Mouse (Mus musculus) layer of hippocampus, adult 9-11 months (tissue): ENCODE measurements around the gene Gm20481.
"Not testable (repeated sequence)": the region's sequence is repeated elsewhere in the genome, so short reads cannot be mapped to it uniquely, and the experiment has no call there.

Experiments used
- DNase-seq: peaks from one replicate; pipeline ENCODE4 v3.0.0; 2022

The Gm20481 gene

DNA sequence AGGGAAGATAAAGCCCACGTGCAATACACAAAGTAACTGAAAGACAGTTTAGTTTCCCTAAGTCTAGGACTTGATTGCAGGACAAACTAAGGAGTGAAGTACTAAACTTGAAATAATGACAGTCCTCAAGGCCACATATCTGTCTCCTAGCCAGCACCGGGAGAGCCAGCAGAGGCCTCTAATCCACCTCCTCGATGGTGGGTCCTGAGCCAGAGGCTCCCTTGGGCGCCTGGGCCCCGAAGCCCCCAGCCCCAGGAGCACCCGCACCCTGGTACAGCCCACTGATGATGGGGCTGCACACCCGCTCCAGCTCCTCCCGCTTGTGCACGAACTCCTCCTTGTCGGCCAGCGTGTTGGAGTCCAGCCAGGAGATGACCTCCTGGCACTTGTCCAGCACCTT, at the start of gene Gm20481:
Gm20481 (plus strand) TSS at position 91 of the 400 bp plus-strand sequence.
- not testable (repeated sequence) for DNase-seq

DNA sequence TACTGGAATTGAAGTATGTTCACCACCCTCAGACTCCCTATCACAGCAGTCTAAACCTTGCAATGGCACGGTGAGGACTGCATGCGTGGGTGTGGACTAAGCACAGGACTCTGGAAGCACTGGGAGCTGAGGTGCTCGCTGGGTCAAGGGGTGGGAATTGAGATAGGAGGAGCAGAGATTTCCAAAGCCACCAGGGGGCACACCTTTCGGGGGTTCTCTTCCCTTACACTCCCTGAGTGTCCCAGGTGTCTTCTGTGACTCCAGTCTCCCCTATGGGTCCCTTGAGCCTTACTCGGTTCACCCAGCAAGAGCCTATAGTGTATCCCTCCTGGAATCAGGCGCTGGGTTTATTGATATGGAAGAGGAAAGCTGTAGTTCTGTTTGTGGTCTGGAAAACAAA, 46.8 kb upstream of the Gm20481 start:
- DNase-seq: no peak

DNA sequence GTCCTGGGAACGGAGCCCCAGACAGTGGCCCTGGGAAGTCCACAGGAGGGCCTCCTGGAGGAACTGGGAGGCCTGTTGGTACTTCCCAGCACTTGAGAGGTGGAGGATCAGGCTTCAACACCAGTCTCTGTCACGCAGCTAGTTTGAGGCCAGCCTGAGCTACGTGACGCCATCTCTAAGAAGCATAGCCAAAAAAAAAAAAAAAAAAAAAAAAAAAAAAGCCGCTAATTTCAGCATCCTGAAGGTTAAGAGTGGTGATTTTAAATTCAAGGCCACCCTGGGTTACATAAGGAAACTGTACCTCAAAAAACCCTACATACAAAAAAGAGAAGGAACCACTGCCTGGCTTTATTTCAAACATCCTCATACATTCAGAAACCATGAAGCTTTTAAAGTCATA, 45.5 kb upstream of the Gm20481 start:
- no peak for DNase-seq

DNA sequence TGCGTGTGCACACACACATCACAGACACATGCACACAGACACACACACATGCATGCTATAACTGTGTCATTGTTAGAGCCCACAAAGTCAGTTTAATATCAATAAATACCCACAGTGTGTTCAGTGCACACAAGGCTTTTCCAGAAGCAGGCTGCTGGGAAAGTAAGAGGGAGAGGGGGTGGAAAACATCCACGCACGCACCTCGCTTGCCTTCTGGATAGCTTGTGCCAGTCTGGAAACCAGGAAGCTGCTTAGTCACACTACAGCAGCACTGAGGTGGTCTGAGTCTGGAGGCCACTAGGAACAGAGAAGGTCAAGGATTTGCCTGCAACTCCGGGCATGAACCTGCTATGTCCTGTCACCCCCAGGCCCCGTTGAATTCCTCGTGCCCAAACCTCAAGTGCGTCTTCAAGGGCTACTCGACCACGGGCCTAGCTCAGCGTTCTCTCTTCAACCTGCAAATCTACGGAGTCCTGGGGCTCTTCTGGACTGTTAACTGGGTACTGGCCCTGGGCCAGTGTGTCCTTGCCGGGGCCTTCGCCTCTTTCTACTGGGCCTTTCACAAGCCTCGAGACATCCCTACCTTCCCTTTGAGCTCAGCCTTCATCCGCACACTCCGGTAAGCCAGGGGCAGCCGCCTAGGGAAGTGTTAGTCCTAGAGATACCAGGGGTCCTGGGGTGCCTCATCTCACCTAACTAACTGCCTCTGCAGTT, 42.2 kb upstream of the Gm20481 start:
- DNase-seq: no peak

DNA sequence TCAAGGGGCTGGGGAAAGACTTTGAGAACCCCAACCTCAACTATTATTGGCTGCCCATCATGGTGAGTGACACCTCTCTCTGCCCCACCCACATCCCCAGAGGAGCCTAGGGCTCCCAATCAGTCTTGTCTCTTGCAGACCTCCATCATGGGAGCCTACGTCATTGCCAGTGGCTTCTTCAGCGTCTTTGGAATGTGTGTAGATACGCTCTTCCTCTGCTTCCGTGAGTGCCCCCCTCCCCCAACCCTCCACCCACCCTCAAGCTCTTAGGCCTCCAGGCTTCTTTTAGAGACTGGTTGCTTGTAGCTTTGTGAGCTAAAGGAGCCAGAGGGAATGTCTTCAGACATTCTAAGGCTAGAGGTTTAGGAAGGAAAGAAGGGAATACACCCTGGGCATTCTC, 40.9 kb upstream of the Gm20481 start:
- no peak for DNase-seq

DNA sequence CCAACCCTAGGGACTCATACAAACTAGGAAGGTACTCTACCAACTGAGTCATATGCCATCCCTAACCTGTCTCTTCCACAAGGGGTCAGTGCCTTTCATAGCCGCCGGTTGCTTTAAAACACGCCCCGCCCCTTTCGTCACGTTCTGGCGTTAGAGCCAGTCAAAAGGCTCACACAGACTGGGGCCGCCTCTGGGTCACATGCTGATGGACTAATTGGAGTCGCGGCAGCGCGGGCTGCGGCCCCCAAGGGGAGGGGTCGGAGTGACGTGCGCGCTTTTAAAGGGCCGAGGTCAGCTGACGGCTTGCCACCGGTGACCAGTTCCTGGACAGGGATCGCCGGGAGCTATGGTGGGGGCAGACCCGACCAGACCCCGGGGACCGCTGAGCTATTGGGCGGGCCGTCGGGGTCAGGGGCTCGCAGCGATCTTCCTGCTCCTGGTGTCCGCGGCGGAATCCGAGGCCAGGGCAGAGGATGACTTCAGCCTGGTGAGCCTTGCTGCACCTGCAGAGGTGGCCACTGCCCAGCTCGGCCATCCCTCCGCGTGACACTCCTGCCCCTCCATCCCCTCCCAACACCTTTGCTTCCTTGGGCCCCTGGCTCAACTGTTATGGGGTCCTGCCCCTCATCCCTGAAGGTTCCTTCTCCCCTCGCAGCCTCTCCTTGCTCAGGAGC, 38.5 kb upstream of the Gm20481 start, which contains the start of gene Neu1:
Neu1 (plus strand) TSS at position 193 of the 674 bp plus-strand sequence.
- peak; percentile 99 for DNase-seq

DNA sequence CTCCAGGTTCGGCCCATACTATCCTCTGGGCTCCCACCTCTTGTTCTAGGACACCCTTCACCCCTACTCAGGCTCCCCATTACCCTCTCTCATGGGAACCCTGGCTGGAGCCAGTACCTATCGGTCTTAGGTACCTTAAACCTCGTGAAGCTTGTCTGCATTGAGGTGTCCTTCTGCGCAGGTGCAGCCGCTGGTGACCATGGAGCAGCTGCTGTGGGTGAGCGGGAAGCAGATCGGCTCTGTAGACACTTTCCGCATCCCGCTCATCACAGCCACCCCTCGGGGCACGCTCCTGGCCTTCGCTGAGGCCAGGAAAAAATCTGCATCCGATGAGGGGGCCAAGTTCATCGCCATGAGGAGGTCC, 38.0 kb upstream of the Gm20481 start:
- DNase-seq: no peak

DNA sequence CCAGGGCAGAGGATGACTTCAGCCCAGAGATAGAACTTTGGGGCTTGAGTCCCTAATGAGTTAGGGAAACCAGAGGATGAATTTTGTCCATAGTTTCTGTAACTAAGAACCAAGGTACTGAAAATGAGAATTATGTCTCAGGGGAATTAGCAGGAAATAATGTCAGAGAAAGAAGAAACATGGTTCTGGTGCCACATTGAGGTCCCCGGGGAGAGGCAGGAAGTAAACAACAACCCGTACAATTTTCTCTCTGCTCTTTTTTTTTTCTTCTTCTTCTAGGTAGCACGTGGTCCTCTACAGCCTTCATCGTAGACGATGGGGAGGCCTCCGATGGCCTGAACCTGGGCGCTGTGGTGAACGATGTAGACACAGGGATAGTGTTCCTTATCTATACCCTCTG, 37.4 kb upstream of the Gm20481 start:
- no peak for DNase-seq

DNA sequence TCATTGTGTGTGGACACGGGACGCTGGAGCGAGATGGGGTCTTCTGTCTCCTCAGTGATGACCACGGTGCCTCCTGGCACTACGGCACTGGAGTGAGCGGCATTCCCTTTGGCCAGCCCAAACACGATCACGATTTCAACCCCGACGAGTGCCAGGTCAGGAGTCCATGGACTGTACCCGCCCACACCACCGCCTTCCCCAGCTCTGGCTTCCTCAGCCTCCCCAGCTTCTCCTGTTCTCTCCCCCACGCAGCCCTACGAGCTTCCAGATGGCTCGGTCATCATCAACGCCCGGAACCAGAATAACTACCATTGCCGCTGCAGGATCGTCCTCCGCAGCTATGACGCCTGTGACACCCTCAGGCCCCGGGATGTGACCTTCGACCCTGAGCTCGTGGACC, 35.7 kb upstream of the Gm20481 start:
- no peak for DNase-seq

DNA sequence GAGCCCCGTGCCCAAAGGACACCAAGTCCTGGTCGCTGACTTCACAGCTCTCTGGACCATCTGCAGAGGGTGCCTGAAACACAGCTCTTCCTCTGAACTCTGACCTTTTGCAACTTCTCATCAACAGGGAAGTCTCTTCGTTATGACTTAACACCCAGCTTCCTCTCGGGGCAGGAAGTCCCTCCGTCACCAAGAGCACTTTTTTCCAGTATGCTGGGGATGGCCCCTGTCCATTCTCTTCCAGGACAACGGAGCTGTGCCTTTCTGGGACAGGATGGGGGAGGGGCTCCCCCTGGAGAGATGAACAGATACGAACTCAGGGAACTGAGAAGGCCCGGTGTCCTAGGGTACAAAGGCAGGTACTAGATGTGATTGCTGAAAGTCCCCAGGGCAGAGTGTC, 34.9 kb upstream of the Gm20481 start:
- no peak for DNase-seq

DNA sequence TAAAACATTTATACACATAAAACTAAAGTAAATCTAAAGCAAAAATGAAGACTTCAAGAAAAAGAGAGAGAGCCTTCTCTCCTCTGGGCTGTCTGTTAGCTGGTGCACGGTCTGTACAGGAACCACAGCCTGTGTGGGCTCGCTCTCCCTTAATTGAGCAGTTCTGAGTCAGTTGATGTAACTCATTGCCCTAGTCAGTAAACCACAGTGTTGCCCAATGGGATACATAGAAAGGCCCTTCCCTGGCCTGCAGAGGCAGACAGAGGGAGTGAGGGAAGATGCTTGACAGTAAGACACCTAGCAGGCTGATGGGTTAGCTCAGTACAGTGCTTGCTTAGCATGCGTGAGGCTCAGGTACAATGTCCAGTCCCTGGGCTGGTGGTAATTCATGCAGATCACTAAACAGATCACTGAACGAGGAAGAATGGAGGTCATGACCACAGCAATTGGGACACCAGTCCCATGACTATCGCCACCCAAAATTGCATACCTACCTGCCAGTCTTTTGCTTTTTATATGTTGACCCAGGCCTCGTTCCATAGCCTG, 31.7 kb upstream of the Gm20481 start:
- no peak for DNase-seq

DNA sequence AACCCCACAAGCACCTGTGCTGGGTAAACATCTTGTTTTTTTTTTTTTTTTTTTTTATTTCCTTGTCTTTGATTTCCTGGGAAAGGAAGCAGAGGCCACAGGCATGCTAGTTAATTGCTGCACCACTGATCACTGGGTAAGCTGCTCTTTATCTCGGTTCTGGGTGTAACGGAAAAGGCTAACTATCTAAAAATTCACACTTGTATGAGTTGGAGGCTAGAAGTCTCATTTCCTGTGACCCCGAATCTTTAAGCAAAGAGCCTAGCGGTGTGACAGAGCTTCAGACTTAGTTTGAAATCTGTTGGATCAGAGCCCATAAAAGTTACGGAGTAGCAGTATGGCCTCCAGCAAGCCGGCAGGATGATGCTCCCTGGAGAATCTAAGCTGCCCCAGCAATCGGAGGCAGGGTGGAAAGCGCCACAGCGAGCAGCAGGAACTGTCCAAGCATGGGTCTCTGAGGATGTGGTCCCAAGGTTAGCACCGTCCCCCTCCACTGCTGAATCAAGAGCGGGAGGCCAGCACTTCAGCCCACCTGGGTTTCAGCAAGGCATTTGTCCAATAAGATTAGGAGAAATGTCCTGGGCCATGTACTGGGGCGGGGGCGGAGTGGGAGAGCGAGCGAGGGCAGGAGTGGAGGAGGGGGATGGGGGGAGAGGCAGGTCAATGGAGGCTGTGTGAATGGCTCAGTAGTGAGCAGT, 28.2 kb upstream of the Gm20481 start:
- no peak for DNase-seq

DNA sequence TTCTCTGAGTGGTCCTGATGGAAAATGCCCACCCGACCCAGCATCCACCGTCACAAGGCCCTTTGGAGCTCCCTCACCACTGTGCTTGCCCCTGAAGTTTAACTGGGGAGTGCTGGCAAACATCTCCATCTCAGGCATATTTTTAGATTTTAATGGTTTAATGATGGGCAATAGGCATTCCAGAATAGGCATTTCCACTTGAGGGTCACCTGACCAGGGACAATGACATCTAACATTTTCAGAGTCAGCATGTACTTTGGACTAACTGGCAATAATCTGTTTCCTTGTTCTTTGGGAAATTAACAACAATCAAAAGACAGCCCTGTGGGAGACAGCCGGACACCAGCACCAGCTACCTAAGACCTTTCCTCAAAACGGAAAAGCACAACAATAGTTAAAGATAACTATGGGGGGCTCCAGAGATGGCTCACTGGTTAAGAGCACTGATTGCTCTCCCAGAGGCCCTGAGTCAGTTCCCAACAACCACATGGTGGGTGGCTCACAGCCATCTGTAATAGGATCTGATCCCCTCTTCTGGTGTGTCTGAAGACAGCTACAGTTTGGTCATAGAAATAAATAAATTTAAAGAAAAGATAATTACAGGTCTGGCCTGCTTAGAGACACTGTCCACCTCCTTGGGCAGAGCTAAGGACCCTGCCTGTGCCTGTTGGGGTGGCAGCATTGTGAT, 26.4 kb upstream of the Gm20481 start:
- DNase-seq: no peak

DNA sequence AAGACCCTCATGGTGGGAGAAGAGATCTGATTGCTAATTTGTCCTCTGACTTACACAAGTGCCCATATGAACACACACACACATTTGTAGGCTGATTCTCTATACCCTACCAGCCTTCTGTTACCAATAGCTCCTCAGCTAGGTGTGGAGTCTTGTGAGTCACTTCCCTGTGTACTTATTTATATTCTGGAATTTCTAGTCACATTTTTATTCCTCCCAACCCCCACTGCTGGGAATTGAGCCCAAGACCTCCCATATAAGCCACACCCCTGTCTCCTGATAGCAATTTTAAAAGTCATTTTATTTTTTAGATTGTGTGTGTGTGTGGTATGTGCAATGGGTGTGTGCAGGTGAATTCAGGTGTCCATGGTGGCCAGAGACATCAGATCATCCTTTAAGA, 25.4 kb upstream of the Gm20481 start:
- DNase-seq: no peak

DNA sequence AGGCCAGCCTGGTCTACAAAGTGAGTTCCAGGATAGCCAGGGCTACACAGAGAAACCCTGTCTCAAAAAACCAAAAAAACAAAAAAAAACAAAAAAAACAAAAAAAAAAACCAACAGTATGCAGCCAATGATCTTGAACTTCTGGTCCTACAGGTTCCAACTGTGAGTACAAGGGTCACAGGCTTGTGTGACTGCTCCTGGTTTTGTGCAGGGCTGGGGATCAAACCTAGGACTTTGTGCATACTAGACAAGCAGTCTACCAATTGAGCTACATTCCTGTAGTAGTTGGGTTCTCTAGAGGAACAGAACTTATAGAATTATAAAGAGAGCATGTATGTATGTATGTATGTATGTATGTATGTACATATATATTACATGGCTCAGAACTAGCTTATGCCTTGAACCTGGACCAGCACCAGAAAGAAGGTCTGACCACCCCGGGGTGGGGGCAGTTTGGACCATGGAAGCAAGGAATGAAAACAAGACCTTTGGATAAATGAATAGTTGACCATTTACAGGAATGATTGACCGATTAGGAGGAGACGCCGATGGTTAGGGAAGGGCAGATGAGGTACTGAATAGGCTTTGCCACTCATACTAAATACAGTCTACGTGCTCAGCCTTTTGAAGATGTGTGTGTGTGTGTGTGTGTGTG, 23.1 kb upstream of the Gm20481 start:
- DNase-seq: no peak

DNA sequence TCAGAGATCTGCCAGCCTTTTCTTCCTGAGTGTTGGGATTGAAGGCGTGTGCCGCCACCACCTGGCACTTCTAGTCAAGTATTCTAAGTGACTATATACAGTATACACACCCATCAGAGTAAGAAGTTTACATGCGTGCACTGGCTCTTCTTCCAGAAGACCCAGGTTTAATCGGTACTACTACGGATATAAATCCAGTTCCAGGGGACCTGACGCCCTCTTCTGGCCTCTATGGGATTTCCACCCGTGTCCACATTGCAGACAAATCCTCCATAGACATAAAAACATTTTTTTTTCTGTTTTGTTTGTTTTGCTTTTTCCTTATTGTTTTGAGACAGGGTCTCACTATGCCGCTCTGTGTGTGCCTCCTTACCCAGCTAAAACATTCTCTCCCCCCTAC, 22.1 kb upstream of the Gm20481 start:
- no peak for DNase-seq

DNA sequence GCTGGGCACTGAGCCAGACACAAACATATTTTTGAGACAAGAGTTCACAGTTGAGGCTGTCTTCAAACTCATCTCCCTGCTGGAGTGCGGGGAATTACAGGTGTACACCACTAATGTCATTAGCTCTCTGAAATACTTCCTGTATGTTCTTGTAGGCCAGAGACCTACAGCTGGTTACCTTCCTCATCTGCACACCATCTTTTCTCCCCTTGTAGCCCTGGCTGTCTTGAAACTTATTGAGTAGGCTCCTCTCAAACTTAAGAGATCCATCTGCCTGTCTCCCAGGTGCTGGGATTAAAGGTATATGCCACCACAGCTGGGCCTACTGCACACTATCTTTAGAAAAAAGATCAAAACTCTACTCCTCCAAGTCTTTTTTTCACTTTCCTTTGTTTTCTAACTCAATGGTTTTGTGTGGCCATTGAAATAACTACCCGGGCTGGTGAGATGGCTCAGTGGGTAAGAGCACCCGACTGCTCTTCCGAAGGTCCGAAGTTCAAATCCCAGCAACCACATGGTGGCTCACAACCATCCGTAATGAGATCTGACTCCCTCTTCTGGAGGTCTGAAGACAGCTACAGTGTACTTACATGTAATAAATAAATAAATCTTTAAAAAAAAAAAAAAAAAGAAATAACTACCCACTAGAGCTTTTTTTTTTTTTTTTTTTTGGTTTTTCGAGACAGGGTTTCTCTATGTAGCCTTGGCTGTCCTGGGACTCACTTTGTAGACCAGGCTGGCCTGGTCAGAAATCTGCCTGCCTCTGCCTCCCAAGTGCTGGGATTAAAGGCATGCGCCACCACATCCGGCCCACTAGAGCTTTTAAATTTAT, 20.8 kb upstream of the Gm20481 start:
- DNase-seq: not testable (repeated sequence)

DNA sequence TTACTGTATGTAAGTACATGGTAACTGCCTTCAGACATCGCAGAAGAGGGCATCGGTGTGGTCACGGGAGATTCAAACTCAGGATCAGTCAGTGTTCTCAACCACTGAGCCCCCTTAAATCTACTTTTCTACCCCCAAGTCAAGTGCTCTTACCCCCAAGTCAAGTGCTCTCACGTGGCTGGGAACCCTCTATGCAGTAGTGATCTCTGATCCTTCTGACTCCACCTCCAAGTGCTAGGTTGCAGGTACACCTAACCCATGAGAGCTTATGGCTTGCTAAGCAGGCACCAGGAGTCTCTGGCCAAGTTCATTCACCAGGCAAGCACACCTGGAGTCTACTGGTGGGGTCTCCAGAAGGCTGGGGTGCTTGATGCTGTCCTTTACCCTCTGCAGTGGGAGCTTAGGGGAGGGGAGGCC, 20.2 kb upstream of the Gm20481 start:
- no peak for DNase-seq

DNA sequence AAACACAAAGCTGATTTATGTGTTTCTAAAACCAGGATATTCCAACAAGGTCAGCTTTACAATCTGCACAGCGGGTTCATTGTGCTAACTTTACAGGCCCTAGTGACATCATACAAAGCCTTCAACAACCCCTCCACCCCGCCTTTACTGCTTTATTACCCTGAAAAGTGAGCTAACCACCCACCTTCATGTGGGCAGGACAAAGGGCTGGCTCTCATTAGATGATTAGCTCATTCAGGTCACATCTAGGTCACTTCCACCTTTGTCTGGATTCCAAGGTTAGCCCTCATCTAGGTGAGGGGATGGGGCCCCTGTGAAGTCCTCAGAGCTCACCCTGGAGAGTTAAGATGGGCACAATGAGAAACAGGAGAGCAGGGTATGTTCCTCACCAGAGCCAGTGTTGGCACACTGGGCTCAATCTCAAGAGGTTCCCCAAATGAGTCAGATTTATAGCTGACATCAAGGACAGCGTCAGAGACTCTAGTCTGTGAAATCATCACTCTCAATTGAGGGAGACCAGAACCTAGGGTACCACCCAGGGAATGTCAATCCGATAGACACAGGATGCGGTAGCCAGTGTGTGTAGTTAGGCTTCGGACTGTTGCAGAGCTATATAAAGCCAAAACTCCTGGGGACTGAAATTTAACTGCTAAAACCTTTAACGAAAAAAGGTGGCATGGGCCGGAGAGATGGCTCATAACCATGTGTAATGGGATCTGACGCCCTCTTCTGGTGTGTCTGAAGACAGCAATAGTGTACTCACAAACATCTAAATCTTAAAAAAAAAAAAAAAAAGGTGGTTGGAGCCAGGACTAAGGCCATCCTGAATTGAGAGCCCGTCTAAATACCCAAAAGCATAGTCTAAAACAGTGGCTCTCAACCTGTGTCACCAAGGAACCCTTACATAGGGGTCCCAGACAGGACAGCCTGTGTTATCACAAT, 18.9 kb upstream of the Gm20481 start:
- DNase-seq: no peak

DNA sequence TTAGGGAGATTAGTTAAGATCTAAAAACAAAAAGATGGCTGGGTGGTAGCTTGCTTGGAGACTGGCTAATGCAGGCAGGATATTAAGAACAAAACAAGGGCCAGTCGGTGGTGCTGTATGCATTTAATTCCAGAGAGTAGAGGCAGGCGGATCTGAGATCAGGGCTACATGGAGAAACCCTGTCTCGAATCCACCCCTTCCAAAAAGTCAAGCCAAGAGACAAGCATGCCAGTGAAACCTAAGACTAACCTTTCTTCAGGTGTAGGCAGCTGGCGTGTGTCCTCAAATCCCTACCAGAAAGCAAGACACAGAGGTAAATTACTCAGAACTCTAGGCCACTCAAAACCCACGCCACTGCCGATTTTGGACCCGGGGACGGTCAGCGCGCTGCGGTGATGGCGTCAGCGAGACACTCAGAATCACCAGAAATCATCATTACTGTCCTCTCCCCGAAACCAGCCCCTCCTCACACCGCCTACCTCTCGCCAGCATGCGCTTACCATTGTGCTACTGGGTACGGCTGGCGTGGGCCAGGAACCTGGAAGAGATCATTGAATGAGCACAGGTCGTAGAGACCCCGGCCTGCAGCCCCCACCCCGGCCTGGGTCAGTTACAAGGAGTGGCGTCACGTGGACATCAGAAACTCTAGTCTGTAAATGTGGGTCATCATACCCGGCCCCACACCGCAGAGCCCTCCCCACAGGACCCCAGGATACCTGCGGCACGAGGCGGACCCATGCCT, 17.9 kb upstream of the Gm20481 start:
- peak; percentile 65 for DNase-seq
